Mouse (Mus musculus) left cerebral cortex, adult 11 months (tissue): Measurements from ENCODE around the gene Sntb2.

Experiments used
- DNase-seq: peaks from one replicate; pipeline ENCODE4 v3.0.0; 2022; ENCODE audit warnings: low spot score

Sntb2 gene

DNA sequence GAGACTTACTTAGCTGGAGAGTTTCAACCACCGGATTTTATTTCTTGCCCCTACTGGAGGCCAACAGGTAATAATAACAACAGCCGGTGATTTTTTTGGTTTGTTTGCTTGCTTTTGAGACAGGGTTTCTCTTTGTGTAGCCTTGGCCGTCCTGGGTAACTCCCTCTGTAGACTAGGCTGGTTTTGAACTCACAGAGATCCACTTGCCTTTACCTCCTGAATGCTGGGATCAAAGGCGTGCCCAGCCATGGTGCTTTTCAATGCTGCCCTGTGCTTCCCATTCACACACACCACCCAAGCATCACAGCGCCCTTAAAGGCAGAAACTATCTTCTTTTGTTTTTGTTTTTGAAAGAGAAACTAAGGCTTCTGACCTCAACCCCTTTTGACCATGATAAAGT lies 5.6 kb upstream of the Sntb2 start:
- DNase-seq, result no peak

DNA sequence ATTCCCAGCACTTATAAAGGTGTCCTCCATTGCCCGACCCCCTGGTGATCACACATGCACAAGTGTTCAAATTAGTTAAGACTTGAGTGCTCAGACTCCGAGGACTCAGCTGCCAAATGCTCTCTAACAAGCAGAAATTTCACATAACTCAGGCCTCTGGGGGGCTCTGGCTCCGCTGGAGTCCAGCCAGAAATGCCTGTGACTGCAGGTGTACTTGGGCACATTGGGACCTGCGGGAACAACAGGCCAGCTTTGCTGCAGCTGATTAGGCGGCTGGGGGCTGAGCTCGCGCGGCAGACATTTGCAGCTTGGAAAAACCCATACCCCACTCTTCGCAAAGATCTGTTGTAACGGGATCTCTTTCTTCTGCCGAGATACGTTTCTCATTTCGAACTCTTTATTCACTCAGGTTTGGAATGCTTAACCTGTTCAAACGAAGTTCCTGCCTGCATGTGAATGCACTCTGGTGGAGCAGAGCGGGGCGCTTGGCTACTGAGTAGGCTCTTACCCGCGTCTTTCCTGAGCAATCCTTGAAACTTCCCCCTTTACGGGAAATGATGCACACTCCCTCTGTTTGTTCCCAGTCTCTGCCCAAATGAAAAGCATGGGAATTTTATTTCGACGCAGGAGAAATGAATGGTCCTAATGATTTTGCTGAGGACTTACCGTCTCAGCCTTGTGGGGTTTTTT lies 3.0 kb upstream of the Sntb2 start:
- DNase-seq, result no peak

DNA sequence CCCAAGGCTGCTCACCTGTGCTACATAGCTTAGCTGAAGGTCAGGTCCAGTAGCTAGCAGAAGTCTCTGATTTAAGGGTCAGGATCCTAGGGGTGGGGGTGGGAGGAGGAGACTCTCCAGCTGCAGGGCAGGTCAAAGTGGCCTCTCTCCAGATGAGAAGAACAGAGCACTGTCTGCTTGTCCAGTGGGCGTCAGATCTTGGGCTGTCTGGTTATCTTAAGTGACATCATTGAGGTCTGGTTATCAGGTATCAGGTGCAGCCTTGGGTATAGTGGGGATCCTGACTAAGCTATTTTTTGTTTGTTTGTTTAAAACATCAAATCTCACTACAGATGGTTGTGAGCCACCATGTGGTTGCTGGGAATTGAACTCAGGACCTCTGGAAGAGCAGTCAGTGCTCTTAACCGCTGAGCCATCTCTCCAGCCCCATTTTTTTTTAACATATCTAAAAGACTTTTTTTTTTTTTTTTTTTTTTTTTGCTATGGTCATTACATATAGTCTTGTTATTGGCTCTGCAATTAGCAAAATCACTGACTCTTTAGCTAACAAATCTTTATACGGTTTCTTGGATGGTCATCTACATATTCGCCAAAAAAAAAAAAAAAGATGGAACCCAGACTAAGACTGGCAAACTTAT lies 1.9 kb upstream of the Sntb2 start:
- no peak for DNase-seq

DNA sequence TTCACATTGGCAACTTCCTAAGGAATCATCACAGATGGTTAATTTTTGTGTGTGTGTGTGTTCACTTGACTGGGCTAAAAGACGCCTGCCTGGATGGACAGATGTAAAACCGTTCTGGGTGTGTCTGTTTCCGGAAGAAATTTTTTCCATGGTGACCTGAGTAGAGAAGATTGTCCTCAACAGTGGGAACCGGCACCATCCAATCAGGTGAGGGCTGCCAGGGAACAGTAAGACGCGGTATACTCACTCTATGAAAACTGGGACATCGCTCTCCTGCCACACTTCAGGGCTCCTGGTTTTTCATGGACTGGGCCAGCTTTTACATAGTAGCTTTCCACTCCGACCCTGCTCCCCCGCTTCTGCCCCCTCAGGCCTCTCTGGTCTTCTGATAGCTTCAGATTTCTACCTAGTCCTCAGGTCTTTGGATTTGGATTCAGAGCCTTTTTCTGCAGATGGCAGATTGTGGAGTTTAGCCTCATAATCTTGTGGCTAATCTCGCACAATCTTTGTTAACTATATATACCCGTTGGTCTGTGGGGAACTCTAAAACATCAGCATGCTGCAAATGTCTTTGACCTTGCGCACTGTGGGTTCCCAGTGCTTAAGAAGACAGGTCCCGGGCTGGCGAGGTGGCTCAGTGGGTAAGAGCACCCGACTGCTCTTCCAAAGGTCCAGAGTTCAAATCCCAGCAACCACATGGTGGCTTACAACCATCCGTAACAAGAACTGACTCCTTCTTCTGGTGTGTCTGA lies 1.1 kb upstream of the Sntb2 start:
- no peak for DNase-seq

DNA sequence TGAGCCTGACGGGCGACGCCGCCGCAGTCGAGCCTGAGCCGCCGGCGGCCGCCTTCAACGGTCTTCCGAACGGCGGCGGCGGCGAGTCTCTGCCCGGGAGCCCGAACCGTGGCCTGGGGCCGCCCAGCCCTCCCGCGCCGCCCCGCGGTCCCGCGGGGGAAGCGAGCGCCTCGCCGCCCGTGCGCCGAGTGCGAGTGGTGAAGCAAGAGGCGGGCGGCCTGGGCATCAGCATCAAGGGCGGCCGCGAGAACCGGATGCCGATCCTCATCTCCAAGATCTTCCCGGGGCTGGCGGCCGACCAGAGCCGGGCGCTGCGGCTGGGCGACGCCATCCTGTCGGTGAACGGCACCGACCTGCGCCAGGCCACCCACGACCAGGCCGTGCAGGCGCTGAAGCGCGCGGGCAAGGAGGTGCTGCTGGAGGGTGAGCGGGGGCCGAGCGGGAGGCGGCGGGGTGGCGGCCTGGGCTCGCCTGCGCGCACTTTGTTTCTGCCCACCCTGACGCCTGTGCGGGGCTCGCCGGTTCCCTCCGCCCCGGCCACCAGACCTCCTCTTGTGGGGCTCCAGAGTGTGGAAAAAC lies 438 bp downstream of the Sntb2 start:
- no peak for DNase-seq

DNA sequence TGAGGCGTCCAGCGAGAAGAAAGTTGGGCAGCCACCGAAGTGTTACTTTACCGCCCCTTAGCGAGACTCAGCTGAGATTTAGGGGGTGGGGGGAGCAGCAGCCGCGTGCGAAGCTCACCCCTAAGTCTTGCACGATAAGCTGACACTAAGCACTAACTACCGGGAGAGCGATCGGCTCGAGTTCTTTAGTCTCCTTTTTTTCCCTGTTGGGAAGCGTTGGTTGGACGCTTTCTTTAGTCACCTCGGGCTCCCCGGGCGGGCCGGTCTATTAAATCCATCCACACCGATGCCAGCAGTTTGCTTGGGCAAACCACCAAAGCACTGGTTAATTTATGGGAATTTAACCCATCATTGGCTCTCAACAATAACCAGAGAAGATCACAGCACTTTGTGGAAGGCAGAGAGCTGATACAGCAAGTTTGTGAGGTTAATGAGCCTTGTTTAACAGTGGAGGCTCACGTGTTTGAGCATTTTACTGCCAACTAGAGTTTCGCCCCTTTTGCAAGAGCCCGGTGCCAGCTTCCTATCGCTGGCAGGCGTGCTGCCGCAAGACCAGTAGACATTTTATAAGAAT lies 1.0 kb downstream of the Sntb2 start:
- no peak for DNase-seq

DNA sequence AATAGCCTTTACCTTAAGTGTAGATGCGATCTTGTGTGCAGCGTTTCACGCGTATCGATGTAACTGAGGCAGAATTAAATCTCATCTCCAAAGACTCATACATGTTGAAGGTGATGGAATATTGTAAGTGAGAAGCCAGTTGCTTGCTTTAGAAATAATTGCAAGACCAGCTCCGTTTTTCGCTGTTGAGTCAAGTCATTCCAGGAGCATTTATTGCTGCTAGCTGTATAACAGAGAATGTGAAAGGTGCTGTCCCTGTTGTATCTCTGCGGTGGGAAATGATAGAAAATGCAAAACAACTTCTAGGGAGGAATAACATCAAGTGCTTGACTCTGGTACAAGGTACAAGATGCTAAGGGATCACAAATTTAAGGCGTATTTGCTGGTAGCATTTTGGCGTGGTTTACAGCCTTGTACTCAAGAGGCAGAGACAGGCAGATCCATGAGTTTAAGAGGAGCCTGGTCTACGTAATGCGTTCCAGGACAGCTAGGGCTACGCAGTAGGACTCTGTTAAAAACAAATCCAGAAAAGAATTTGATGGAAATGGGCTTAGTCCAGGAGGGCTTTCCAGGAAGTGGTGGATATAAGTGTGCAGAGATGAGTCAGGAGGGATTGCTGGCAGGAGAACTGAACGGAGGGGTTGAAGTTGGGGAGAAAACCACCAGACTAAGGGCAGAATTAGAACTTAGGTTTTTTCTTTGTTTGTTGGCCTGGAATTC lies 1.7 kb downstream of the Sntb2 start:
- no peak for DNase-seq

DNA sequence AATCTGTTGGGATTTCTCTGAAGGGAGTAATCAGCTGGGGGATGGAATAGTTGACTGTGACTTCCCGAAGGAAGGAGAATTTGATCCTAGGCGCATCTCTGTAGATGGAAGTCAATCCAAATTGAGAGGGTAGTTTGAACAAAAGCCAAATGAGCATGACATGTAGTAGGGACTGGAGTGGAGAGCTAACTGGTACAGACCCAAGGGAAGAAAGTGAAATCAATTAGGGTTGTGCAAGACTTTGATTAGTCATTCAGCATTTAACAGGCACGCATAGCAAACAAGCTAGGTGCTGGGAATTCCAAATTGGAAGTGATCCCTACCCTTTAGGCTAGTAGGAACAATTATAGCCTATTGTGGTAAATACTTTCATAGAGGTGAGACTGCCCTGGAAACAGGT lies 6.3 kb downstream of the Sntb2 start:
- DNase-seq, result no peak

DNA sequence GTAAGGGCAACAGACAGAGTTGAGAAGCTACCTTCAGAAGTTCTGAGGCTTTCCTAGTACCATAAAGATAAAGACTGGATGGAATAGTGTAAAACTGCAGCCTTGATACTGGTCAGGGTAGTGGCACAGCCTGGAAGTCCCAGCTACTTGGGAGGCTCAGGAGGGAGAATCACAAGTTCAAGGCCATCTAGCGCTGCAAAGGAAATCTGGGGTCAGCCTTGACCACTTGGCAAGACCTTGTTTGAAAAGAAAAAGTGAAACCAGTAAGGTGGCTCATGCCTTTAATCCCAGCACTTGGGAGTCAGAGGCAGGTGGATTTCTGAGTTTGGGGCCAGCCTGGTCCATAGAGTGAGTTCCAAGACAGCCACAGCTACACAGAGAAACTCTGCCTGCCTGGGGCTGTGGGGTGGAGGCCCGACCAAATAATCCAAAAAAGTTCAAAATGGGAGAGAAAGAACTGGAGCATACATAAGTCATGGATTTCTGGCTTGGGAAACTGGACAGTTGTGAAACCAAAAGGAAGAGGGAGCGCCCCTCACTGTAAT lies 8.4 kb downstream of the Sntb2 start:
- no peak for DNase-seq

DNA sequence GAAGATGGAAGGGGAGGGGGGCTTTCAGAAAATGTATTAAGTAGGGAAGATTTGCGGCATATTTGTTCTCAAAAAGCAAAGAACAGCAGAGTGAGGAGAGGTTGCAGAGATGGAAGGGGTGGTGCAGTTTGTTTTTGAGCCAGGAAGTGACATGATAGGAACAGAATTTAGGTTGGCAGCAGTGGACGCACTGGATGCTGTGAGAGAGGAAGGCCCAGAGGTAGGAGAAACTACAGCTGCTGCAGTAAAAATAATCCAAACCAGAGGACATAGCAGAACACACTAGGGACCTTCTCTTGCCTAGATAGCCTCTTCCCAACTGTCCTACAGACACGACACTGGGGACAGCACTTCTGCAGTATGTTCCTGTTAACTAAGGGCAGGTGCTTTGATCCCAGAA lies 9.2 kb downstream of the Sntb2 start:
- DNase-seq, result no peak

DNA sequence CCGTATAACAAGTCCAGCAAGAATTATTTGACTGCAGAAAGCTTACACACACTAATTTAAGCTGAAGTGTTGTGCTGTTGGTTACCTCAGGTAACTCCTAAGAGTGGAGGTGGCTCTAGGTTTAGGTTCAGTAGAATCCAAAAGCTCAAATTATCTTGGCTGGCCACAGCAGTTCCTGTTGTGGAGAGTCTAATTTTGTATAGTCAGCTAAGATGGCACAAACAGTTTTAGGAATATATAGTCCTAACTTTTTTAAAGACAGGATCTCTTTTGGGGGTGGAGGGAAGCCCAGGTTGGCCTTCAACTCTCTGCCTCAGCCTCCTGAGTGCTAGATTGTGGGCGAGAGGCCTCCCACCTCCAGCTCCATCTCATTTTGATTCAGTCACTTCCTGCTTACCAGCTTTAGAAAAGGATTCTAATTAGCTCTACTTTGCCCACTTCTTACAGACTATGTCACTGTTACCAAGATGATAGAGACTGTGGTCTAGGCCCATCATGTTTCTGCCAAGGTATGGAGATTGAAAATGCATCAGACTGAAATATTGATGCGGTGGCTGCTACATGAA lies 13.2 kb downstream of the Sntb2 start:
- DNase-seq, result no peak

DNA sequence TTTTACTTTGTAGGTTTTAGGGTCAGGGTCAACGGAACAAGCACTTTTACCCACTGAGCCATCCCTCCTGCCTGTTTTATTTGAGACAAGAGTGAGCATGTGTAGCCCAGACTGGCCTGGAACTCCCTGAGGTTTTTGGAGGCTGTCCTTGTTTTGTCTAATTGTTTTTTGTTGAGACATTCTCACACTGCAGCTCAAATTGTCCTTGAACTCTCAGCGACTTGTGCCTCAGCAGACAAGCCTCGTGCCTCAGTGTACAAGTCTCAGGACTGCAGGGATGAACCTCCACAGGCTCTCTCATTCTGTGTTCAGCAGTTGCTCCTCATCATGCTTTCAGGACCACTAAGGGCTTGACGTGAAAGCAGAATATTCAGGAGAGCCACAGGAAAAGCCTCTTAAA lies 16.2 kb downstream of the Sntb2 start:
- no peak for DNase-seq

DNA sequence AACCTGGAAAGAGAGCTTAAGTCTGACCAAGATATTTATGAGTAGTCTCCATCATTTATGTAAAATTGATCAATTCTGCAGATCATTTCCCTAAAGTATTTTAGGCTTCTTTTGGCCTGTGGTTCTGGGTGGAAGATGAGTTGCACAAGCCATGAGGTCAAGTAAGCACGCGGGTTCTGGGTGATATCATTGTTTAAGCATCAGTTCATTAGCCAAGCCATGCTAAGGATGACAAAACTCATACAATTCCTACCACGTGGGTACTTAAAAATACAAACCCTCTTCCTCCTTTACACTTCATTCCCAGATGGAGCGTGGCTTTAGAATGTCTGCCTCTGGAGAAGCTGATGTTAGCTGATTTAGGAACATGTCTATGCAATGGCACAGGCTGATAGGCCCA lies 18.0 kb downstream of the Sntb2 start:
- DNase-seq, result no peak

DNA sequence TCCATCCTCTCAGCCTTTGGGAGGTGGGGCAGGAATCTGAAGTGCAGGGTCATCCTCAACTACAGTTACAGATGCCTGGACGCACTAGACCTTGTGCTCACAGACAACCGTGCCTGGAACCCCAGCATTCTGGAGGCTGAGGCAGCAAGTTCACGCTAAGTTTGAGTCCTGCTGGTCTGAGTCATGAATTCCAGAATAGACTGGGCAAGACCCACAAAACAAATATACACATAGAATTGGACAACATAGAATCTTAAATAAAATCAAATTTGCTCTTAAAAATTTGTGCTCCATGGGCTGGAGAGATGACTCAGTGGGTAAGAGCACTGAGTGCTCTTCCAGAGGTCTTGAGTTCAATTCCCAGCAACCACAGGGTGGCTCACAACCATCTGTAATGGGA lies 21.5 kb downstream of the Sntb2 start:
- no peak for DNase-seq

DNA sequence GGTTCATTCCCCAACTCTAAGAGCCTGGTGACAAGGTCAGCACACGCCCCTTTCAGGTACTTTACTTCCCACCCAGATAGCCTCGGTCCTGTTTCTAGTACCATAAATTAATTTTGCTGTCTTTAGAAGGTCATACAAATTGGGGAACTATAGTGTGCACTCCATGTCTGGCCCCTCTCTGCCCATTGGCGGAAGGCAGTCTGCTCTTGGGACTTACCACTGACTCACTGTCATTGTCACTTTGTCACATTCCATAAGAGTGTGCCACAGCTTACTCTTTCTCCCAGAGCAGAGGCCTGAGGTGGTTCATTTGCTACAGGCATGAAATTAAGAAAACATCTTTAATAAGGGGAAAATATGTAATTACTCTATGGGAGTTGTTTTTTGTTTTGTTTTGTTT lies 22.7 kb downstream of the Sntb2 start:
- DNase-seq, result no peak

DNA sequence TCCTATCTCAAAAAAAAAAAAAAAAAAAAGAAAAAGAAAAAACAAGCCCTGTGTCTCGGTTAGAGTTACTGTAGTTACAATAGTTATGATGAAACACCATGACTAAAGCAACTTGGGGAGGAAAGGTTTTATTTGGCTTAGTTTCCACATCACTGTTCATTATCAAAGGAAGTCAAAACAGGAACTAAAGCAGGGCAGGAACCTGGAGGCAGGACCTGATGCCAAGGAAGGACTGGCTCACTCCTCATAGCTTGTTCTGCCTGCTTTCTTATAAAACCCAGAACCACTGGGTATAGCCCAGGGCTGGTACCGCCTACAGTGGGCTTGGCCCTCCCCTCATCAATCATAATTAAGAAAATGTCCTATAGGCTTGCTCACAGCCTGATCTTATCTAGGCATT lies 24.1 kb downstream of the Sntb2 start:
- no peak for DNase-seq

DNA sequence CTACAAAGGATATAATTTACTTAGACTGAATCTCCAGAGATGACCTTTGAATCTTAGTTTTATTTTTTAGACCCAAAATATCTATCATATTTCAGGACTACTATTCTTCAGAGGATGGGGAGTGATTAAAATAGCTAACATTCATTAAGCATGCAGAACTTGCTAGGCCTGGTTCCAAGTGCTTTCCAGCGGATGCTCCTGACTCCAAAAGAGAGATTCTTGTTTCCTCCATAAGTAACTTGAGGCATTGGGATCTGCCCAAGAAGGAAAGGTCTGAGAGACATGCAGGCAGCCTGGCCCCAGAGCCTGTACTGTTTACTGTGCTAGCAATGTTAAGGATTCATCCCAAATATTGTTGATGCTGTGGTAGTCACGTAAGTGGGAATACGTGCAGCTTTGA lies 26.8 kb downstream of the Sntb2 start:
- no peak for DNase-seq

DNA sequence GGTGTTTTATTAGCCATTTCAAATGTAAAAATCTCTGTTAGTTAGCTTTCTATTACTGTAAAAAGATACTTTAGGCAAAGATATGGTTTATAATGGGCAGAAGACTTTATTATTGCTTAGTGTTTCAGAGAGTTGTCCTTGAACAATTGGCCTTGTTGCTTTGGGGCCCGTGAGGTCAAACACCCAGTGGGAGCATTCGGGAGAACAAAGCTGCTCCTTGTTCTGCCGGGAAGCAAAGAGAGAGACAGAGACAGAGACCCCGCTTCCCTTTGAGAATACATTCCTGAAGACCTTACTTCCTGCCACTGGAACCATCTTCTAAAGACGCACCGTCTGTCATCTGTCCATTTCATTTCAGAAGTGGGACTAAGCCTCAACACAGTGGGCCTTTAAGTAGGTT lies 27.8 kb downstream of the Sntb2 start:
- no peak for DNase-seq

DNA sequence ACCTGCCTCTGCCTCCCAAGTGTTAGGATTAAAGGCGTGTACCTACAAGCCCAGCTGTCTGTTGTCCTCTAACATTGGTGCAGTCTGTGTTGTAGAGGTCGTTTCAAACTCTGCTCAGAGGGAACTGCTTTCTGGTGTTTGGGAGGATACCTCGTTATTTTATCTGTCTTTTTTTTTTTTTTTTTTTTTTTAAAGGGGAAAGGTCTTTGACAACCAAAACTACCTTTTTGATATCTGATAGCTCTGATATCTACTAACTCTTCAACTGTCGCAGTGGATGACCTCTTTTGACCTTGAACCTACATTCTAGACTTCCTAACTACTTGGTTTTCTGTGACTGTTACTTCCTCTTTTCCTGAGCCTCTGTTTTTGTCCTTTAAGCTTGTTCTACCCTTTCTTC lies 29.0 kb downstream of the Sntb2 start:
- no peak for DNase-seq

DNA sequence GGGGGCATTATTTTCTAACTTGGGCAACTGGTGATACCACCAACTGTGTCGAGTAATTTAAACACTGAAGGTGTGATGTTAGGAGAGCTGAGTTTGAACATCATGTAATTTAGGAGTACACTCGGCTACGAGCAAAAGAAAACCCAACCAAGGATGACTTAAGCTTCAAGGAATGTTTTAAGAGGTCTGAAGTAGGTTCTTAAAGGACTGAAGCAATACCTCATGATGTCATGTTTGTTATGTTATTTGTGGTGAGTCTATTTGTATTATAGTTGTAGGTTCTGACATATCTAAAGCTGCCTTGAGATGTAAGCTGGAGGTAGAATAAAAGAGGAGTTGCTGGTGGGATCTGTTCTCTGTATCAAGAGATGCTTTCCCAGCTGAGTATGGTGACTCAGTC lies 34.4 kb downstream of the Sntb2 start:
- no peak for DNase-seq

DNA sequence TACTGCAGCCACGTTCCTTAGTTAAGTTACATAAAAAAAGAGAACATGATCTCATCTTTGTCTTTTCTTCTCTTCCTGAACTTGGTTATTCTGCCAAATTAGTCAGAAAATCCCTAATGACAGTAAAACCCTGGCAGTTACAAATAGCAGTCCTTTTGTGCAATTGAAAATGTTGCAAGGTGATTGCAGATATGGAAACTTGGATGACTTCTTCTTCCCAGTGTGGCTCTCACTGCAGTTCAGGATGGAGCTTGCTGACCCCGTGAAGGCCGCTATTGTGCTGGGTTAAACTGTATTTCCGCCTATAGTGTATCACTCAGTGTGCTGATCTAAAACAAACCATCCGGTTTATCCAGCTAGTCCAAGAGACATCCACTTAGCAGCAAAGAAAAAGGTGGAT lies 36.4 kb downstream of the Sntb2 start:
- DNase-seq, result no peak
